Mouse (Mus musculus) MEL (cell line): Measurements from ENCODE around the gene Edem3. TPM values are rescaled to one million over a fixed set of nuclear protein-coding genes. Genes with fewer than 3 reads are reported as not detected.

Experiments
- DNase-seq: peaks from one replicate; pipeline ENCODE4 v3.0.0; 2011; ENCODE audit warnings: low read depth, low spot score
- H3K27ac ChIP-seq: 2 replicates; pipeline ENCODE4 v1.5.1; 2012; ENCODE audit warnings: low read depth, mild to moderate bottlenecking, control low read depth, low read length, moderate library complexity; ENCODE audit not compliant: control insufficient read depth
- H3K27me3 ChIP-seq, 2 experiments: fragments of 150-350 bp in 1 of 2; sonication (generic) in 1 of 2; 2 replicates each; pipeline ENCODE4 v1.6.1; 2012; ENCODE audit warnings: low read length in 2 of 2, mild to moderate bottlenecking in 2 of 2, improper control_type of control experiment in 1 of 2, moderate library complexity in 1 of 2; ENCODE audit not compliant: insufficient read depth in 2 of 2, control insufficient read depth in 1 of 2
- H3K36me3 ChIP-seq, 2 experiments: 2 replicates each; pipeline ENCODE4 v1.6.1; 2012 to 2014; ENCODE audit warnings: low read length in 2 of 2, improper control_type of control experiment in 1 of 2, inconsistent platforms in 1 of 2, mild to moderate bottlenecking in 1 of 2; ENCODE audit not compliant: insufficient read depth in 2 of 2, control insufficient read depth in 1 of 2
- H3K4me1 ChIP-seq, 2 experiments: fragments of 150-350 bp in 1 of 2; sonication (generic) in 1 of 2; 2 replicates each; pipeline ENCODE4 v1.6.1; 2012; ENCODE audit warnings: low read length in 2 of 2, improper control_type of control experiment in 1 of 2, mild to moderate bottlenecking in 1 of 2; ENCODE audit not compliant: insufficient read depth in 2 of 2, control insufficient read depth in 1 of 2
- H3K4me3 ChIP-seq, 2 experiments: fragments of 150-350 bp in 1 of 2; sonication (generic) in 1 of 2; 2 replicates each; pipeline ENCODE4 v1.5.1; 2012; ENCODE audit warnings: low read depth in 2 of 2, low read length in 2 of 2, mild to moderate bottlenecking in 2 of 2, moderate library complexity in 2 of 2, control low read depth in 1 of 2, improper control_type of control experiment in 1 of 2; ENCODE audit not compliant: control insufficient read depth in 1 of 2, insufficient read depth in 1 of 2
- H3K79me2 ChIP-seq: 2 replicates; pipeline ENCODE4 v1.6.1; 2012; ENCODE audit warnings: mild to moderate bottlenecking, low read length, moderate library complexity; ENCODE audit not compliant: control insufficient read depth, poor library complexity, insufficient read depth
- H3K9ac ChIP-seq: 2 replicates; pipeline ENCODE4 v1.6.1; 2012; ENCODE audit warnings: low read depth, mild to moderate bottlenecking, control low read depth, low read length, moderate library complexity; ENCODE audit not compliant: control insufficient read depth, poor library complexity, severe bottlenecking
- H3K9me3 ChIP-seq: fragments of 150-350 bp; sonication (generic); replicated peaks from 2 replicates; pipeline ENCODE4 v1.6.1; 2012; ENCODE audit warnings: mild to moderate bottlenecking, low read length, improper control_type of control experiment, moderate library complexity; ENCODE audit not compliant: insufficient read depth
- CTCF ChIP-seq, 3 experiments: IDR thresholded peaks in 2 of 3; conservative IDR thresholded peaks in 1 of 3; 2 replicates each; pipeline ENCODE4 v1.5.1; 2011 to 2012; ENCODE audit warnings: low read length in 3 of 3, low read depth in 2 of 3, mild to moderate bottlenecking in 2 of 3, improper control_type of control experiment in 1 of 3, inconsistent platforms in 1 of 3, mixed read lengths in 1 of 3, moderate library complexity in 1 of 3; ENCODE audit not compliant: control insufficient read depth in 1 of 3, insufficient read depth in 1 of 3, poor library complexity in 1 of 3, severe bottlenecking in 1 of 3
- E2F4 ChIP-seq: IDR thresholded peaks from 2 replicates; pipeline ENCODE4 v1.6.1; 2011; ENCODE audit warnings: low read depth, low read length, improper control_type of control experiment, borderline replicate concordance
- GABPA ChIP-seq: IDR thresholded peaks from 2 replicates; pipeline ENCODE4 v1.6.1; 2012; ENCODE audit warnings: low read depth, mild to moderate bottlenecking, inconsistent platforms, low read length, improper control_type of control experiment, moderate library complexity
- HCFC1 ChIP-seq: IDR thresholded peaks from 2 replicates; pipeline ENCODE4 v1.6.1; 2012; ENCODE audit warnings: low read depth, mild to moderate bottlenecking, inconsistent platforms, low read length, improper control_type of control experiment, moderate library complexity
- MEF2A ChIP-seq: IDR thresholded peaks from 2 replicates; pipeline ENCODE4 v1.6.1; 2014; ENCODE audit warnings: low read depth, mild to moderate bottlenecking, inconsistent platforms, low read length, improper control_type of control experiment; ENCODE audit not compliant: poor library complexity, insufficient replicate concordance, severe bottlenecking; ENCODE audit errors: extremely low read depth
- MXI1 ChIP-seq: IDR thresholded peaks from 2 replicates; pipeline ENCODE4 v1.6.1; 2011; ENCODE audit warnings: mild to moderate bottlenecking, low read depth, low read length, improper control_type of control experiment
- MYB ChIP-seq: IDR thresholded peaks from 2 replicates; pipeline ENCODE4 v1.6.1; 2011; ENCODE audit warnings: mild to moderate bottlenecking, low read depth, low read length, improper control_type of control experiment
- MYC ChIP-seq: IDR thresholded peaks from 2 replicates; pipeline ENCODE4 v1.6.1; 2011; ENCODE audit warnings: low read depth, mild to moderate bottlenecking, low read length, improper control_type of control experiment, moderate library complexity
- NELFE ChIP-seq: IDR thresholded peaks from 2 replicates; pipeline ENCODE4 v1.6.1; 2011; ENCODE audit warnings: low read depth, low read length, improper control_type of control experiment
- NRF1 ChIP-seq: IDR thresholded peaks from 2 replicates; pipeline ENCODE4 v1.6.1; 2014; ENCODE audit warnings: low read depth, mild to moderate bottlenecking, inconsistent platforms, low read length, improper control_type of control experiment, moderate library complexity; ENCODE audit not compliant: poor library complexity, insufficient read depth, severe bottlenecking
- POLR2A ChIP-seq, 2 experiments: IDR thresholded peaks; 2 replicates each; pipeline ENCODE4 v1.6.1; 2011 to 2012; ENCODE audit warnings: low read length in 2 of 2, mild to moderate bottlenecking in 2 of 2, control low read depth in 1 of 2, improper control_type of control experiment in 1 of 2, low read depth in 1 of 2, moderate library complexity in 1 of 2; ENCODE audit not compliant: control insufficient read depth in 1 of 2, insufficient read depth in 1 of 2, poor library complexity in 1 of 2
- RAD21 ChIP-seq: IDR thresholded peaks from 2 replicates; pipeline ENCODE4 v1.6.1; 2011; ENCODE audit warnings: mild to moderate bottlenecking, low read depth, low read length, improper control_type of control experiment
- RCOR1 ChIP-seq: IDR thresholded peaks from 2 replicates; pipeline ENCODE4 v1.6.1; 2012; ENCODE audit warnings: low read depth, mild to moderate bottlenecking, inconsistent platforms, low read length, improper control_type of control experiment
- SIN3A ChIP-seq: IDR thresholded peaks from 2 replicates; pipeline ENCODE4 v1.6.1; 2012; ENCODE audit warnings: low read length, improper control_type of control experiment, inconsistent platforms
- SMC3 ChIP-seq: IDR thresholded peaks from 2 replicates; pipeline ENCODE4 v1.6.1; 2011; ENCODE audit warnings: low read depth, low read length, improper control_type of control experiment
- TCF12 ChIP-seq: IDR thresholded peaks from 2 replicates; pipeline ENCODE4 v1.6.1; 2014; ENCODE audit warnings: low read depth, mild to moderate bottlenecking, inconsistent platforms, low read length, improper control_type of control experiment, moderate library complexity
- USF1 ChIP-seq: IDR thresholded peaks from 2 replicates; pipeline ENCODE4 v1.6.1; 2014; ENCODE audit warnings: low read depth, mild to moderate bottlenecking, inconsistent platforms, low read length, improper control_type of control experiment, moderate library complexity
- ZC3H11A ChIP-seq: IDR thresholded peaks from 2 replicates; pipeline ENCODE4 v1.6.1; 2012; ENCODE audit warnings: low read depth, mild to moderate bottlenecking, inconsistent platforms, low read length, improper control_type of control experiment
- ZKSCAN1 ChIP-seq: IDR thresholded peaks from 2 replicates; pipeline ENCODE4 v1.6.1; 2012; ENCODE audit warnings: low read depth, mild to moderate bottlenecking, inconsistent platforms, low read length, improper control_type of control experiment, moderate library complexity
- ZMIZ1 ChIP-seq: IDR thresholded peaks from 2 replicates; pipeline ENCODE4 v1.6.1; 2012; ENCODE audit warnings: low read depth, mild to moderate bottlenecking, inconsistent platforms, low read length, improper control_type of control experiment, moderate library complexity
- ZNF384 ChIP-seq: IDR thresholded peaks from 2 replicates; pipeline ENCODE4 v1.6.1; 2012; ENCODE audit warnings: low read depth, mild to moderate bottlenecking, inconsistent platforms, low read length, improper control_type of control experiment
- polyA plus RNA-seq, 2 experiments: library from polyadenylated mRNA; stranded (reverse) in 1 of 2; unstranded in 1 of 2; fragments of >175 nt in 1 of 2; fragments of >200 nt in 1 of 2; gene quantifications; 2 replicates each; pipeline versions ENCODE4 v1.2.1 to v1.2.4; 2012; ENCODE audit warnings: low replicate concordance in 2 of 2, low read depth in 1 of 2; ENCODE audit not compliant: insufficient read length in 2 of 2, insufficient read depth in 1 of 2, missing spikeins in 1 of 2
- total RNA-seq: library from RNA; depleted of rRNA; stranded (reverse); fragments of 300-350 nt; gene quantifications from 2 replicates; pipeline ENCODE4 v1.2.3, GENCODE M21; 2012

Edem3 gene
- total and polyA plus RNA-seq, 3 experiments: 11.6 to 15.6 TPM; not detected in 1

DNA sequence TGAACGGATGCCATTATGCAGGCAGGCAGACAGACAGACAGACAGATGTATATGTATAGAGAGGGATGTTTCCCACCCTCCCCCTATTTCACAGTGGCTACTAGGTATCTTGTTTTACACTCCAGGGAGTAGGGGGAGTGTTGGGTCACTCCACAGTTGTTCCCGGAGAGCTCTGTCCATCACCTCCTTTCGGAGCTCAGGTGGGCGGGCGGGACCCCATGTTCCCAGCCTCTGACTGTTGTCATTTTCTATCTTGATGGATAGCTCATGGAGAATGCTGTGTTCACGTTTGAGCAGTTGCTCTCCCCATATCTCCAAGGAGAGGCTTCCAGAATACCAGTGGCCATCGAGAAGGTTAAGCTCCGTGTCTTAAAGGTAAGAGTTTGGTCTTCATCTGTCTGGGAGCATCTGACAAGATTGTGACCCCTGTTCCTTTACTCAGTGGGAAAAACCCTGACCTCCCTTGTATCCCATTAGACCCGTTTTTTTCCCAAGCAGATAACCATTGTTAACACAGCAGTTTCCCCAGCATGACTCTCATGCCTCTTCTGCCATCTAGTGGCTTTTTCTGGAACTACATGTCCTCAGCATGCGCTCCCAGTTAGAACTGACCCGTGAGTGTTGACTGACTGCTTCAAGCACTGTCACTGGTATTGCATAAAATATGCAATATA is 49.3 kb upstream of the Edem3 start:
- peaks cover 0 to 5% of the 10 kb centered on the region in 2 experiments; a peak in 2 of 4 replicates for H3K4me1 ChIP-seq

DNA sequence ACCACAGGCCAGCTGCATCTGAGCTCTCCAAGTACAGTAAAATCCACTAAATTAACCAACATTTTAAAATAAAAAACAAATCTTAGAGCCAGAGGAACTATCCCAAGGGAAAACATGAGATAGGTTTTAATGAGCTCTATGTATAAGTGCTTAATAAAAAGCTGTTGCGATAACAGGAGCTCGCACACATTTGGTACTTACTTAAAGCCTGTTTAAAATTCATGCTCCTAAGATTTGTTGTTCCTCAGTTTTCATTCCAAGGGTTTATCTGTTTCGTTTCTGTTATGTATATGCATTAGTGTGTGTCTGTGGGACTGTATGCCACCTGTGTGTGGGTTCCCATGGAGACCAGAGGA is 48.8 kb upstream of the Edem3 start:
- 0 out of 2 replicates have a peak, but pooled peaks have one; percentile 1 for TF ChIP-seq SIN3A
- no peak for TF ChIP-seq SMC3
- Histone ChIP-seq H3K4me3 (no peak overlapping the region), H3K27me3 (no peaks in the 10 kb centered on the region), H3K36me3 (no peaks in the 10 kb centered on the region; a peak in 3 of 4 replicates), H3K4me1 (peaks cover 0 to 5% of the 10 kb centered on the region in 2 experiments; a peak in 2 of 4 replicates), H3K9ac (no peak overlapping the region), H3K79me2 (no peaks in the 10 kb centered on the region), H3K9me3 (no peaks in the 10 kb centered on the region), H3K27ac (no peak overlapping the region)
- DNase-seq: no peak

More for the DNA sequence above, 49.3 kb upstream of the Edem3 start:
- Histone ChIP-seq H3K27ac (no peak overlapping the region), H3K4me3 (no peak overlapping the region), H3K79me2 (no peaks in the 10 kb centered on the region), H3K9ac (no peak overlapping the region), H3K9me3 (no peaks in the 10 kb centered on the region), H3K27me3 (no peaks in the 10 kb centered on the region)
- peak; percentile 82 for DNase-seq
- TF ChIP-seq SMC3: peak; percentile 76
- no peak for TF ChIP-seq ZNF384
- TF ChIP-seq ZMIZ1: no peak
- no peak for TF ChIP-seq NELFE
- TF ChIP-seq HCFC1: no peak
- TF ChIP-seq USF1: no peak
- no peak for TF ChIP-seq POLR2A (IDR thresholded peaks at IDR 0.05; ENCODE audit: control insufficient read depth in 1 of 2, insufficient read depth in 1 of 2, low read depth in 1 of 2, low read length in 2 of 2, poor library complexity in 1 of 2)
- TF ChIP-seq SIN3A: peak; percentile 24; the same call in 1 of the 2 replicates
- no peak for TF ChIP-seq MXI1
- TF ChIP-seq ZC3H11A: peak; percentile 79
- TF ChIP-seq TCF12: no peak
- no peak for TF ChIP-seq MEF2A
- TF ChIP-seq E2F4: no peak
- TF ChIP-seq ZKSCAN1: no peak
- TF ChIP-seq RCOR1: no peak
- no peak for TF ChIP-seq MYB
- TF ChIP-seq CTCF (IDR thresholded peaks at IDR 0.05 in 2 of 3, conservative IDR thresholded peaks at IDR 0.05 in 1 of 3; ENCODE audit: control insufficient read depth in 1 of 3, insufficient read depth in 1 of 3, low read depth in 2 of 3, low read length in 3 of 3, poor library complexity in 1 of 3, severe bottlenecking in 1 of 3): peak; percentile 50 to 90 (median 70)
- peak; percentile 79 for TF ChIP-seq RAD21
- TF ChIP-seq GABPA: no peak
- no peak for TF ChIP-seq NRF1
- TF ChIP-seq MYC: no peak
- TF ChIP-seq, all 39 proteins: peak for 5
- no peaks in the 10 kb centered on the region; a peak in 3 of 4 replicates for H3K36me3 ChIP-seq
